Mouse (Mus musculus): Measurements from ENCODE around the gene Akap12.

- TF ChIP-seq CTCF (IDR thresholded peaks at IDR 0.05; ENCODE audit: low read depth, low read length) (peak; percentile 42), EP300 (IDR thresholded peaks at IDR 0.05; ENCODE audit: insufficient read depth, low read depth, low read length) (0 out of 2 replicates have a peak, but pooled peaks have one; percentile 13), POLR2A (IDR thresholded peaks at IDR 0.05; ENCODE audit: insufficient read depth, low read length) (no peak)
Measured at GRCm38 (mm10) chr10:4372011-4372410, 105.8 kb downstream of the Akap12 start.
